Mouse (Mus musculus) lung, postnatal 0 days (tissue): ENCODE measurements around the gene Catsper3.

Experiments
- CTCF ChIP-seq: IDR thresholded peaks from 2 replicates; pipeline ENCODE4 v1.5.1; 2016; ENCODE audit warnings: antibody characterized with exemption, mild to moderate bottlenecking
- EP300 ChIP-seq: IDR thresholded peaks from 2 replicates; pipeline ENCODE4 v1.6.1; 2016; ENCODE audit warnings: antibody characterized with exemption, mild to moderate bottlenecking, control low read depth

DNA sequence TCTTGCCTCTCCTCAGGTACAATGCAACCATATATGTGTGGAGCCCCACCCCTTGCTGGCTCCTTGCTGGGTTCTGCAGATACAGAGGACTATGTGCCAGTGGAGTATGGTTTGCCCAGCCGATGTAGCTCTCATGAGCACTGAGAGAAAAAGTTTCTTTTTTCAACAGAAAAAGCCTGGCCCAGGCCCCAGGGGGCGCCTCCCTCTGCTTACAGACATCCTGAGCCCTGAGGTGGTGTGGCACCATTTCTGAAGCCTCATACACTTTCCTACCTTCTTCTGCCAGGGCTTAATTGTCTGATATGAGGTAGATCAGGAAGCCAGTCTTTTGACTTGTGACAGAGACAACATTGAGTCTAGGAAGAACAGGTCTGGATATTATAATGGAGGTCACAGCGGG is 67.8 kb downstream of the Catsper3 start:
- TF ChIP-seq CTCF (no peak), EP300 (no peak)
